Mouse (Mus musculus): Measurements from ENCODE around the gene Cerk.
"Not testable (repeated sequence)": the region's sequence is repeated elsewhere in the genome, so short reads cannot be mapped to it uniquely, and the experiment has no call there.

Gene Cerk

DNA sequence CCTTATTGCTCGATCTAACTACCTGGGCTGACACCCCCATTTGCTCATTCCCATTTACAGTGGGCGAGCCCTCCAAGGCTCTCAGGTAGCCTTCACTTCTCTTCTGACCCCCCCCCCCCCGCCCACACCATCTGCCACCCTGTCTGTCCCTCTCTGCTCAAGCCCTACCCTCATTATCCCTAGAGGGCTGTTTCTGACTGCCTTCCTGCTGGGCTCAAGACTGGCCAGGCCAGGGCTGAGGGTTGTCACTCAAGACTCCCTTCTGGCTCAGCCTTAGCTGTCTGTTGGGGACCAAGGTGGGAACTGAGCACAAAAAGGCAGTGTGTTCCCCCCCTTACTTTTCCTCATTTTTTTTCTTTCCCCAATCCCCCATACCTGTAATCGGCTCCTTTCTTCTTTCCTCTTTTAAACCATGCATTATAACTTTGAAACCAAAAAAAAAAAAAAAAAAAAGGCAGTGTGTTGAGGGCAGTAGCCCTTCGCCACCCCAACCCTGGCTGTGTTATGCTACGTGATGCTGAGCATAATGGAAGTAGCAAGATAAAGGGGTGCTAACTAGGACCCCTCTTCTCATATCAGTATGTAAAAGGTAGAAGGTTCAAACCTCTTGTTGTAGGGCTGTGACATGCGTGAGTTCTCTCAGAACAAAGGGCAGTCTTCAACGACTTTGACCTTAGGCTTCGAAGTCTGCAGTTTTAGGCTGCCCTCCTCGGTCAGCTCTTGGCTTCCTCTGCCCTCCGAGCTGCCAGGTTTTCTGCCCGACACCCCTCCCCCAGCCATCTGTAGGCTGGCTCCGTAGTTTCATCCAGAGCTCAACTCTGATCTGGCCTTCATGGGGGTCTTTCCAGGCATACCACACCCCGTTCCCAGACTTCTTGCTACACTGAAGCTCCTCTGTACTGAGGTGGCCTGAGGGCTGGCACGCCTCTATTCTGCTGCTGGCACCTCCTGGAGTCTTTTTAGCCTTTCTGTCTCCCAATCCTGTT is 68.5 kb downstream of the Cerk start:
- no peak for DNase-seq (ENCODE audit: low spot score in 2 of 2)

- DNase-seq (ENCODE audit: low spot score in 2 of 2), result no peak
Observed at GRCm38 (mm10) chr15:86116421-86116820, 69.5 kb downstream of the Cerk start.

DNA sequence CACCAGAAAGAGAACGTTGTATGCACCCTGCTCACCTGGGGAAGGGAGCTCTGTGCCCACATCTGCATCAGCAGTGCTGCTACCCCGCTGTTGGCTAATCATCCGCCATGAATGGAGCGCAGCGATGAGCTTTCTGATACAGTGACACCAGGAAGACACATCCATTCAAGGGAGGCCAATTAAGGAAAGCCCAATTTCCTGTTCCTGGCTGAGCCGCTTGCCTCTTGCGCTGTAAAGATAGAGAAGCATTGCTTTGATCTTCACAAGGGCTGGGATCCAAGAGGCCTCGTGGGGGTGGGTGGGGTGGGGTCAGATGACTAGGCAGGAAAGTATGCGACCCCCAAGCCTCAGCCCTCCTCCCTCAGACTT is 72.6 kb downstream of the Cerk start:
- no peak for DNase-seq (ENCODE audit: low spot score in 2 of 2)

DNA sequence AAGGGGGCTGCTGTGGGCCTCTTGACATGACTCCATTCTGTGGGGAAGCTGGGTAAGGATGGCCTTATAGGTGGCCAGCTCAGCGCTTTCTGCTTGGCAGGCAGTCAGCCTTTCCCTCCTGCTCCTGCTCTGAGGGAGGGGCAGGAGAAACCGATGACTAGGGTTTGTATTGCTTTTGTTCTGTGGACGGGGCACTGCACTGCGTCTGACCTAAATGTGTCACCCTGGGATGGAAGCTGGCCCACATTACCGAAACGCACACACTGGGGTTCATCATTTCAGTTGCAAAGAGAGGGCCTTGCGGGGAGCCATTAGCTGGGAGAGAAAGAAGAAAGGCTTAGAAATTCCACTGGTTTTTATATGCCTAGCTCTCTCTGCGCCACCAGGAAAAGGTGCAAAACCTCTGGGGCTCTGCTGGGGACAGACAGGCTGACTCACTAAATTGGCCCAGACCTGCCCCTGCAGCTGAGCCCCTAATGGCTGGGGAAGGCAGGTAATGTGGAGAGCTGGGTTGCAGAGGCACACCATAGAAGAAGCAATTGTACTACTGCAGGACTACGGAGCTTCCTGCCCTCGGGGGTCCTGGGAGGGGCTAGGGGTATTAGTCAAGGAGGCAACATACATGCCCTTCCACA is 73.1 kb downstream of the Cerk start:
- peak in 1 of 2 experiments; percentile 35 for DNase-seq (ENCODE audit: low spot score in 2 of 2)

DNA sequence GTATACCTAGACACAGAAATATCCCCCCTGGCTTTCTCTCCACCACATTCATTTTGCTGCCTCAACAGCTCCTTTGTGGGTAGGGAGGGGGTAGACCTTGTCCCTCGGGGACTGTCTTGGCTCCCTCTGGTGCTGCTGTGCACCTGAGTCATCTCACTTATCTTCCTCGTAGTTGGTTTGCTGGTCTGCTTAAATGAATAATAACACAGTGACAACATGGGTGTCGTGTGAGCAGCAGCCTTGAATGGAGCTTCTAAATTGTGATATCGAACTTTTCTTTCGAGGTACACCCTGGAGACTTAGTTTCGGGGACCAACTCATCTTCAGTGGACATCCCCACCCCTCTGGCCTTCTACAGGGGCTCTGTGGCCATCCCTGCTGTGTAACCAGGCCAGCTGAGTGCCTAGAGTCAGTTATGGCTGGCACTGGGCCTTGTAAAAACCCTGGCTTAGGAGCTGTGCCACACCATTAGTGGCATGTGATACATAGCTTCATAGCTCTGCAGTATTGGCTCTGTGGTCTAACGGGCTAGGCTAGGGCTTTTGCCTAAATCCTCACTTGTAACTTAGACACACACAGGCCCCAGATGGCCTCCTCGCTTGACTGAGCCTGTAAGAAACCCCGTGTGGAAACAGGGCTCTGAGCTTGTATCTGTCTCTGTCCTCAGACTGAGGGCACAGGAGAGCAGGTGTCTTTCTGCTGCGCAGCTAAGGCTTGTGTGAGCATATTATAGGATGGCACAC is 75.4 kb downstream of the Cerk start:
- DNase-seq (ENCODE audit: low spot score in 2 of 2), result no peak

DNA sequence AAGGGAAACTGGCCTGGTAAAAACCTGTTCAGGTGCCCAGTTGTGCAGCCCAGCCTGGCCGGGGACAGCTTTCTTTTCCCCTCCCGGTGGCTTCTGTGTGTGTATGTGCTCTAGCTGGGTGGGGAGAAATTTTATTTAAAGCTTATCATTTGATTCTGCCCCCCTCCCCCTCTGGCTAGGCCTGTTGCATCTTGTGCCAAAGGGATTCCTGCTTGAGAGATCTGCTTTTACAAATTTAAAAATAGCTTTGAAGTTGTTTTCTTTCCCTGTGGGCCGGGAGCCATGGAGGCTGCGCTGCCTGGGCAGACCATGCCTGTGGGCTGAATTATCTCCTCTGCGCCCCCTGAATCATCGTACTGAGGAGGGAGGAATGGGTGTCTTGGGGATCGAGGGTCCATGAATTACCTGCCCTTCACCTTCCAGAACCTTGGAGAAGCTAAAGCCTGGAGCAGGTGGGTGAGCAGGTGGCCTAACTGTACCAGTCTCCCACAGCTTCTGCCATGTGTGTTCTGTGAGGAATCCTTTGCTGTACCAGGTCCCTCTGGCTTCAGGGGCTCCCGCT is 76.2 kb downstream of the Cerk start:
- DNase-seq (ENCODE audit: low spot score in 2 of 2), result peak in 1 of 2 experiments; percentile 76

DNA sequence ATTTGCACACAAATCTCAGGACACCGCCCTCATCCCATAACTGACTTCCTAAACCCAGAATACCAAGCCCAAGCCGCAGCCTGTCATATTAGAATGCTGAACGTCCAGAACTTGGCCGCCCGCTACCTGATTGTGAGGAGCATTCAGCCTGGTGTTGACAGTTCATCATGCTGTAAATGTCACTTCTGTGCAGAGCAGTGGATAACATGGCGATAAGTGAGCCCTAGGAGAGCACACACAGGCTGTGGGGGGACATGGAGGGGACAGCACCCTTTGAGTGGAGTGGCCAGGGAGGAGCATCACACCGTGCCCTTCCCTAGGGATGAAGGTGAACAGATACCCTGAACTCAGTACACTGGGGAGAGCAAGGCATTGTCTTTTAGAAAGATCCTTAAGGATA is 76.7 kb downstream of the Cerk start:
- no peak for DNase-seq (ENCODE audit: low spot score in 2 of 2)

DNA sequence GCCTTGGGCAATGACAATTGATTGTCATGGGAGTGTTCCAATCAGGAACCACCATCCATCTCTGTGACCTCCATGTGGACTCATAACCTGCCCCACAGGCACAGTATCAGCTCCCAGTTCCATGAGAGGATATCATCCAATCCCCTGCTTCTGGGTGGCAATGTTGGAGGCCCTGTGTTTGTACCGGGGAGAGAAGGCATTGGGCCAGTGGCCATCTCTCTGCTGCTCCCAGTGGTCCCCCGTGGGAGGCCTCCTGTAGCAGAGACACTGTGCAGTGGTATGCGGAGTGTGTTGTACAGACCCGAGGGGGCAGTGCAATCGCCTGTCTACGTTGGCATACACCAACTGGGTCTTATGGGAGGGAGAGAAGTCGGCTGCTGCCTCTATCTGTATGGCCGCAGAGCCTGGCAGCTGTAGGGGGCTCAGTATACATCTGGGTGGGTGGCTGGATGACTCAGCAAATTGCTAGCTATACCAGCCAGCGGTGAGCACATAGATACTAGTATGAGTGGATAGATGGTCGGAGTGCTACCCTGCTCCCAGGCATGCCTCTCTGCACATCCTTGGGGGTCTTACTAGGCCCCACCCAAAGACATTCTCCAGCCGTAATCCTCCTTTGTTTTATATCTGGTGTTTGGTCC is 78.0 kb downstream of the Cerk start:
- no peak for DNase-seq (ENCODE audit: low spot score in 2 of 2)

DNA sequence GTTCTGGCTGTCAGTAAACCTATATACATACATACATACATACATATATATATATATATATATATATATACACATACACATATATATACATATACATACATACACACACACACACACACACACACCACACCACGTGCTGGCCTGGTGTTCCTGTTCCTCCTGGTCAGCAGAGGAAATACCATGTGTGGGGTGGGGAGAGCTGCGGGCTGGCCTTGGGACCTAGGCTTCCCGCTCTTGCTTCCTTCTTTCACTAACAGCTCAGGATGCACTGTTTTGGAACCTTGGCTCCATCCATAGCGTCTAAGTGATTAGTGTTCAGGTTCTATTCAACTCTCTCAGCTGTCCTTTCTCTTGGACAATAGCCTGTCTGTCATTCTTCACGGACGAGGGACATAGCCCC is 80.2 kb downstream of the Cerk start:
- DNase-seq (ENCODE audit: low spot score in 2 of 2), result no peak

- no peak for DNase-seq (ENCODE audit: low spot score in 2 of 2)
Observed at GRCm38 (mm10) chr15:86105345-86105697, 80.6 kb downstream of the Cerk start.

DNA sequence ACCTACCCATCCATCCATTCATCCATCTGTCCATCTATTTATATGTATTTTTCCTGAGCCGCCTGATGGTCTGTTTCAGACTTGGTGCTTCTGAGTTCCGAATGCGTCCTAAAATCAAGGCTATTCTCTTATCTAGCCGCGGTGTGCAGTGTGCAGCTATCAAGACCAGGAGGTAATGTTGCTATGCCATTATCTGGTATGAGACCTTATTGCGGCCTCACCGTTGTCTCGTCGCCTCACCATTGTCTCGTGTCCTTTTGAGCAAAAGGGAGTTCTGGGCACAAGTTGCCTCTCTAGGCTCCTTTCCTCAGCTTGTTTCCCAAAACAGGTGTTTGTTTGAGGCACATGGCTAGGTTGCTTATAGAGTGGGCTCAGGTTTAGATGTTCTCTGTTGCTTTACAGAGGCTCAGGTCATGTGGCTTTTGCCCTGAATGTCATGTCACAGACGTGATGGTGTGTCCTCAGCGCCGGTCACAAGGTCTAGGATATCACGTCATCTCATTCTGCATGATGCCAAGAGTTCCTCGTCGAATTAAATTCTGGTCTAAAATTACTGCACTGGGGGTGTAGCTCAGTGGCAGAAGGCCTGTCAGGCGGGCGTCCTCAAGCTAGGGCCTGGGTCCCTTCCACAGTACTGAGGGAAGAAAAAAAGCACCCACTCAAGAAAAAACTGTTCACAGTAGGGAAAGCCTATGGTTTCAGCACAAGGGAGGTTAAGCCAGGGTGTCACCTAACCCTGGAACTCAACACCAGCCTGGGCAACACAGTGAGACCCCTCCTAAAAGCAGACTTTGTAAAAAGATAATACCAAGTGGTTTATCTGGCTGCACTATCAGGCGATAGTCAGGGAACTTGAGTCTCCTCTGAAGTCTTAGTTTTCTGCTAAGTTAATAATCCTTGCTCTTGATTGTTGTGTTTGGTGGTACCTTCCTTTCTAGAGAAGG is 81.3 kb downstream of the Cerk start:
- DNase-seq (ENCODE audit: low spot score in 2 of 2), result no peak

GRCm38 (mm10) chr15:86102308-86102707 is 83.6 kb downstream of the Cerk start:
- DNase-seq (ENCODE audit: low spot score in 2 of 2), result no peak

GRCm38 (mm10) chr15:86101585-86101984 is 84.4 kb downstream of the Cerk start:
- DNase-seq (ENCODE audit: low spot score in 2 of 2), result no peak

- no peak for DNase-seq (ENCODE audit: low spot score in 2 of 2)
Observed at GRCm38 (mm10) chr15:86097871-86098270, 88.1 kb downstream of the Cerk start.

GRCm38 (mm10) chr15:86096604-86097020 is 89.3 kb downstream of the Cerk start:
- not testable (repeated sequence) for DNase-seq (ENCODE audit: low spot score in 2 of 2)

- DNase-seq (ENCODE audit: low spot score in 2 of 2), result no peak
Observed at GRCm38 (mm10) chr15:86095722-86096603, 90.0 kb downstream of the Cerk start.

- no peak for DNase-seq (ENCODE audit: low spot score in 2 of 2)
Observed at GRCm38 (mm10) chr15:86094324-86095121, 91.4 kb downstream of the Cerk start.

GRCm38 (mm10) chr15:86093236-86093635 is 92.7 kb downstream of the Cerk start:
- no peak for DNase-seq (ENCODE audit: low spot score in 2 of 2)
